Mouse (Mus musculus): ENCODE results near the gene Gfpt2. TPM values are rescaled to one million over a fixed set of nuclear protein-coding genes. Genes with fewer than 3 reads are reported as not detected.

Gfpt2 gene
- polyA plus RNA-seq, 1 experiment from 2014 or later: 22.5 TPM

DNA sequence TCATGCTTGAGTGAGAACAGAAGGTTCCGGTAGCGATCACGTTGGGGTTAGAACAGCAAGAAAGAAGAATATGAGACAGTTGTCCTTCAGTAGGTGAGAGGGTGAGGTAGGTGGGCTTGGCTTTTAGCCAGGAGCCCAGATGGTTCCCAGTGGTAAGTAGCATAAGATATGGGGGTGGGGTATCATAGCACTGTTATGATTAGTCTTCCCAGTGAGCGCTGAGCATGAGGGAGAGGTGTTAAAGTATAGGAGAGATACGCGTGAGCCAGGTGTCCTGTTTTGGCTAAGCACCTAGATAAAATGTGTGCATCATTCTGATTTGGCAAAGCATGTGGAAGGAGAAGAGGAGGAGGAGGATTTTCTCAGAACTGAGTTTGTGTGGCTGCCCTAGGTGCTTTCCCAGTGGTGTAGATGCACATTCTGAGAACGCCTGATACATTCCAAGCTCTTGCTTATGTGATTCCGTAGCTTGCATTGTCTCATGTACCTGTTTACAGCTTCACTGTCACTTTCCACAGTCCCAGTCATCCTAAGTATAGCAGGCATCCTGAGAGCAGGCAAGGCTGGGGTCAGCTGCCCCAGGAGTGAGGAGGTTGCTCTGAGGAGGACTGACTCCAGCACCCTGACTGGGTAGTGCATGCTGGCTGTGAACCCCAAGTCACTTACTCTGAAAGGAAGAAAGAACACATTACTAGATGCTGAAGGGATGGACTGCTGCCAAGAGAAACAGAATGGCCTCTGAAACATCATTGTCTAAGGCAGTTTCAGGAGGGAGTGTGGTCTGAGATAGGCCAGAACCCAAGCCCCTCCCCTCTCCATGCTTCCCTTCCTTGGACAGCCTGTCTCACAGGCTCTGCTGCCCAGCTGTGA, 83.2 kb downstream of the Gfpt2 start:
- Histone ChIP-seq H3K27me3 (no peaks in the 10 kb centered on the region), H3K4me2 (replicated peaks) (no peak overlapping the region), H3K4me3 (no peak overlapping the region), H3K9ac (no peak overlapping the region), H3K9me3 (replicated peaks) (no peaks in the 10 kb centered on the region), H3K4me1 (peaks cover 8% of the 10 kb centered on the region; the same call in 1 of the 2 replicates), H3K36me3 (peaks cover 50% of the 10 kb centered on the region), H3K27ac (peak overlapping the region; percentile 32; the same call in 1 of the 2 replicates)
- no peak for ATAC-seq (ENCODE audit: low FRiP score)
- 89% methylated on average over 8 of the region's 8 CpGs for WGBS

DNA sequence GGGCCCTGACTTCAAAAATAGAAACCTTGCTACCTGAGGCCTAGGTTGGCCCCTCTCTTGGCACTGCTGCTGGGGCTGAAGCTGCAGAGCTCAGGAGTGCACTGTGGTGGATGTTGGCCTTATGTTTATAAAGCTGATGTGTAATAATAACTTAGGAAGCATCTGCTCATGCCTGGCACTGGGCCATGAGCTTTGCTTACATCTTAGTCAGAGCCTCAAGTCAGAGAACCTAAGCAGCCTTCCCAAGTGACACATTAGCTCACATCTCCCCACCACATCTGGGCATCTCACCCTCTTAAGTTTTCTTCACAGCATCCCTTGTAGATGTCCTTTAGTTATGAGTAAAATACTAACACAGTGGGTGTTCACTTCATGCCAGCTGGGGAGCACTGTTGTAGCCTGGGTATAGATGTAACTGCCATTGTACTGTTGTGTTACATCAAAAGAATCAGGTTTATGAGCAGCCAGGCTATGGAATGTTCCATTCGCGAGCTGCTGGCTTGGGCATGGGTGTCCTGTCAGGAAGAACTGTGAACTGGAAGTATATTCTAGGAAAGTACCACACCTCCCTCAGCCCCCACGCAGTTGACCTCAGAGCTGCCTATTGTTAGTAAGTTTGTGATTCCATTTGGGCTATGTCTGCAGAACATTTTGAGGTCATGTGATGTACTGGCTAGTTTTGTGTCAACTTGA, 86.1 kb downstream of the Gfpt2 start:
- Histone ChIP-seq H3K4me2 (replicated peaks) (no peak overlapping the region), H3K36me3 (peaks cover 46% of the 10 kb centered on the region), H3K4me1 (peaks cover 8% of the 10 kb centered on the region; the same call in 1 of the 2 replicates), H3K27ac (no peak overlapping the region), H3K4me3 (no peak overlapping the region), H3K9me3 (replicated peaks) (no peaks in the 10 kb centered on the region), H3K9ac (no peak overlapping the region), H3K27me3 (no peaks in the 10 kb centered on the region)
- no peak for ATAC-seq (ENCODE audit: low FRiP score)
- 93% methylated on average over 3 of the region's 3 CpGs for WGBS

DNA sequence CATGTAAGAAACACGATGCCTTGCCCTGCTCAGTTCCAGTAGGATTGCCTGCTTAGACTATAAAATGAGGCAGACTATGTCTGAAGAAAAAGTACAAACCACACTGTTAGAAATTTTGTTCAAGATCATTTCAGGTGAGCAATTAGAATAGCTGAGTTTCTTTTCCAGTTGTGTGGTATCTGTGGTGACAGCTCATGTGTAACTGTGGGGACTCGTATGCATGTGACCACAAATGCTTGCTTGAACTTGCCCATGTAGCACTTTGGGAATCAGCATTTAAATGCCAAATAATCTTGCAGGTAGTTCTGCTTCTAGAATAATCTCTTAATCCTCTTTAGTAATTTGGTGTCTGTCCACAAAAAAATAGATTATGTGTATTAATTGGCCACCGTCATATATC, 89.4 kb downstream of the Gfpt2 start:
- ATAC-seq (ENCODE audit: low FRiP score): no peak
- H3K27me3 ChIP-seq: no peaks in the 10 kb centered on the region
- H3K4me2 ChIP-seq (replicated peaks): no peak overlapping the region
- WGBS: 91% methylated on average over 3 of the region's 3 CpGs
- H3K27ac ChIP-seq: no peak overlapping the region
- H3K9me3 ChIP-seq (replicated peaks): no peaks in the 10 kb centered on the region
- H3K9ac ChIP-seq: no peak overlapping the region
- H3K36me3 ChIP-seq: peaks cover 59% of the 10 kb centered on the region
- H3K4me3 ChIP-seq: no peak overlapping the region
- H3K4me1 ChIP-seq: no peaks in the 10 kb centered on the region

Small RNA genes lying within 50 kb of the gene (microRNA-seq; reads per million reads assigned to microRNA genes)
- gene Gm23813: not detected

Other genes starting within 250 kb of the Gfpt2 start
- gene Olfr1380, start 237.3 kb upstream of the Gfpt2 start, polyA plus RNA-seq (2016; fragmentation: Nextera tagmentation; extraction: Ambion mirVana): not detected in 2 replicates
- gene Flt4, start 184.9 kb upstream of the Gfpt2 start, polyA plus RNA-seq (2016; fragmentation: Nextera tagmentation; extraction: Ambion mirVana): 3.3 and 4.0 TPM in 2 replicates
- not detected in 2 replicates for gene Scgb3a1, start 130.6 kb upstream of the Gfpt2 start, polyA plus RNA-seq (2016; fragmentation: Nextera tagmentation; extraction: Ambion mirVana)
- gene Cnot6, start 81.5 kb upstream of the Gfpt2 start, polyA plus RNA-seq (2016; fragmentation: Nextera tagmentation; extraction: Ambion mirVana): 92.2 and 93.1 TPM in 2 replicates
- 54.4 and 62.3 TPM in 2 replicates for gene Mapk9, start 52.6 kb downstream of the Gfpt2 start, polyA plus RNA-seq (2016; fragmentation: Nextera tagmentation; extraction: Ambion mirVana)
- 5.3 and 6.7 TPM in 2 replicates for gene Rasgef1c, start 107.7 kb downstream of the Gfpt2 start, polyA plus RNA-seq (2016; fragmentation: Nextera tagmentation; extraction: Ambion mirVana)
- 84.2 and 84.3 TPM in 2 replicates for gene Rnf130, start 231.2 kb downstream of the Gfpt2 start, polyA plus RNA-seq (2016; fragmentation: Nextera tagmentation; extraction: Ambion mirVana)

Measured in hindbrain, embryonic 12.5 days (tissue).